Mouse (Mus musculus): Measurements from ENCODE around the gene Cyp4f39. TPM values are rescaled to one million over a fixed set of nuclear protein-coding genes. Genes with fewer than 3 reads are reported as not detected.

Cyp4f39 gene
- not detected for total RNA-seq (2021)

GRCm38 (mm10) chr17:32452482-32452881 is at the start of gene Cyp4f39:
Cyp4f39 (plus strand) TSS chr17:32452723.
- DNase-seq (ENCODE audit: extremely low spot score in 1 of 2, low spot score in 1 of 2) = no peak

DNA sequence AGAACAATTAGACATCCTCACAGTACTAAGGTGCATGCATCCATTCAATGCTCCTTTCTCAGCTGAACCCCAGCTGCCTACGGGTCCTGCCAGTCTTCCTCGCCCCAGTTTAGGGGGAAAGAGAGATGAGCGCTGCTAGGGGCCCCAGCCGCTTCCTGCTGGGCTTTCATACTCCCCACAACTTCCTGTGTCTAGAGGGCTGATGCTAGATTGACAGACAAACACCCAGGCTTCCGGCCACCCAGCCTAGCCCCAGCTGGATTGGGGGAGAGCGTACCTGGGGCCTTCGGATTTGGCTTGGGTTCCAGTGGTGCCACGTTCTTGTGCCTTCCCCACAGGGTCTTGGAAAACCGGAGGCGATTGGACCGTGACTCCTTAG is 49.8 kb upstream of the Cyp4f39 start:
- no peak for DNase-seq (ENCODE audit: extremely low spot score in 1 of 2, low spot score in 1 of 2)

DNA sequence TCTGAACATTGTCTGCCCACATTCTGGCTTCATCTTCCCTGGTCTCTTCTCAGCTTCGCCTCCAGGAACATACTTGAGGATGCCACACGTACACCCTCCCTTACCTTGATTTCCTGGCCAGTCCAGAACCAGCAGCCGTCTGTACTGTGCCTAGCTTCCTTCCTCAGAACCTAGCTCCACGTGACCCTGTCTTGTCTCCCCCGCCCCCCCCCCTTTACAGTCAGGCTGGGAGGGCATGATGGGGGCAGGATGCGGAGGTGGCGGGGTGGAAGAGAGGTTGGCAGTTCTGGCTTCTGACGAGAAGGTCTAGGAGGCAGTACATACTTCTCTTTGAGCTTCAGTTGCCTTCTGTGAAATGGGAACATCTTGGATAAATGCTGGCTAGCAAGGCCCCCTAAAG is 49.1 kb upstream of the Cyp4f39 start, which contains the start of gene Rasal3:
Gene Rasal3 (minus strand): TSS at position 167 of the 400 bp plus-strand sequence.
- no peak for DNase-seq (ENCODE audit: extremely low spot score in 1 of 2, low spot score in 1 of 2)

GRCm38 (mm10) chr17:32411898-32412297 is 40.6 kb upstream of the Cyp4f39 start:
- no peak for DNase-seq (ENCODE audit: extremely low spot score in 1 of 2, low spot score in 1 of 2)

DNA sequence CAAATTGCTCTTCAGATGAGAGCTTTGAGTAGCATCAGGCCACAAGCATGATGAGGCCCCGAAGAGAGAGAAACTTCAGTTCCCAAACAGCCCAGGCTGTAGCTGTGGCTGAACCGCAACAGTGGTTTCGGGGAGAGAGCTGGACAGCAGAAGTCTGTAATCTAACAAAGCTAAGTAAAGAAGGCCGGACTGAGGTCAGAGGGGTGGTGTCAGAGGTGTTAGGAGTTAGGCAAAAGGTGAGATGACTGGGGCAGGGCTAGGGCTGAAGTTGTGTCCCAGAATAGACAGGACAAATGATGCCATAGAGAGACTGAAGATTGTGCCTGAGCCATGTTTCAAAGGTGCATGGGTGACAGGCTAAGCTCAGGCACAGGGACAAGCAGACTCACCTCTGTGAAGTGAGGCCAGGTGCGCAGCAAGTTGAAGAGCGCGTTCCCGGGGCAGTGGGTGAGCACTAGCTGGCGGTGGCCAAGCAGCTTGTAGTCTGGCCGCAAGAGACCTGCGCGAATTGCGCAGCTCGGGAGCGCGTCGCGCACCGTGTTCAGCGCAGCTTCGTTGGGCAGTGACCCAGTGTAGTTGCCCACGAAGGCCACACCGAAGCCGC is 37.0 kb upstream of the Cyp4f39 start:
- no peak for DNase-seq (ENCODE audit: extremely low spot score in 1 of 2, low spot score in 1 of 2)

DNA sequence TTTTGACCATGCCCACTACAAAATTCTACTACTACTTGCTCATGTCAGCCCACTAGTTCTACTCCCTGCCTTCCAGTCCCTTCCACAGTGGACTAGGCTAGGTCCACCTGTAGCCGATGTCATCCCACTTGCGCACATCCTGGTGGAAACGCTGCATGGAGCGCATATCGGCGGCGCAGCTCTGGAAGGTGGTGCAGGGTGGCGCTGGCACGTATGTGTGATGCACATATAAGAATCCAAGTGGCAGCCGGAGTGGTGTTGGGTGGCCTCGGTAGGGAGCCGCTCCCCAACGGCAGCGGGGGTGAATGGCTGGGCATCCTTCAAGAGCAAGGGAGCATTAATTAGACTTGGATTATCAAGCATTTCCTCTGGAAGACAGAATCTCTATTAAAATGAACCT is 35.8 kb upstream of the Cyp4f39 start:
- no peak for DNase-seq (ENCODE audit: extremely low spot score in 1 of 2, low spot score in 1 of 2)

- DNase-seq (ENCODE audit: extremely low spot score in 1 of 2, low spot score in 1 of 2) = no peak
Measured at GRCm38 (mm10) chr17:32419989-32420388, 32.5 kb upstream of the Cyp4f39 start.

- DNase-seq (ENCODE audit: extremely low spot score in 1 of 2, low spot score in 1 of 2) = no peak
Measured at GRCm38 (mm10) chr17:32420781-32421180, 31.7 kb upstream of the Cyp4f39 start.

DNA sequence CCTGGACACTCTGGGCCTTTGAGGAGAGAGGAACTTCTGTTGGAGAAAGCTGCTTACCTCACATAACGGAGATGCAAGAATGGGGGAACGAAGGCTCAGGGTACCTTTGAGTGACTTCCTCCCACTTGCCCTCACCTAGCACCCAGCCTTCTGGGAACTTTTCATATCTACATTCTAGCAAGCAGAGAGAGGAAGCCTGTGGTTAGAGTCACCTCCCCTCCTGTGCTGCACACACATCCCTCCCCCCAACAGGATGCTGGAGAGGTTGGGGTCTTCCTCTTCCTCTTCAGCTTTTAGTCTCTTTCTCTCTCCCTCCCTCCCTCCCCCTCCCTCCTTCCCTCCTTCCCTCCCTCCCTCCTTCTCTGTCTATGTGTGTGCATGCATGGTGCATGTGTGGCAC is 28.5 kb upstream of the Cyp4f39 start, which contains the start of gene Pglyrp2:
Gene Pglyrp2 (minus strand): TSS at position 134 of the 400 bp plus-strand sequence.
- no peak for DNase-seq (ENCODE audit: extremely low spot score in 1 of 2, low spot score in 1 of 2)

GRCm38 (mm10) chr17:32426610-32427009 is 25.9 kb upstream of the Cyp4f39 start:
- DNase-seq (ENCODE audit: extremely low spot score in 1 of 2, low spot score in 1 of 2) = no peak

DNA sequence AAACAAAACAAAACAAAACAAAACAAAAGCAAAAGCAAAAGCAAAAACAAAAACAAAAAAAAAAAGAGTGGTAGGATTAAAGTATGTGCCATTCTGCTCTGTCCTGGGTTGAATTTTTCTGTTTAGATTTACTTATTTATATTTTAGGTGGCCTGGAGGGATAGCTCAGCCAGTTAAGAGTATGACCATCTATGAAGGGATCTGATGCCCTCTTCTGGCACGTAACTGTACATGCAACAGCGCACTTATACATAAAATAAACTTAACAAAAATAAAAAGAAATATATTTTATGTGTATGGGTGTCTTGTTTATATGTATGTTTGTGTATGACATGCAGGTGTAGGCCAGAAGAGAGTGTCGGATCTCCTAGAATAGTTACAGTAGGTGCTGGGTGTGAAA is 20.6 kb upstream of the Cyp4f39 start:
- DNase-seq (ENCODE audit: extremely low spot score in 1 of 2, low spot score in 1 of 2) = no peak

DNA sequence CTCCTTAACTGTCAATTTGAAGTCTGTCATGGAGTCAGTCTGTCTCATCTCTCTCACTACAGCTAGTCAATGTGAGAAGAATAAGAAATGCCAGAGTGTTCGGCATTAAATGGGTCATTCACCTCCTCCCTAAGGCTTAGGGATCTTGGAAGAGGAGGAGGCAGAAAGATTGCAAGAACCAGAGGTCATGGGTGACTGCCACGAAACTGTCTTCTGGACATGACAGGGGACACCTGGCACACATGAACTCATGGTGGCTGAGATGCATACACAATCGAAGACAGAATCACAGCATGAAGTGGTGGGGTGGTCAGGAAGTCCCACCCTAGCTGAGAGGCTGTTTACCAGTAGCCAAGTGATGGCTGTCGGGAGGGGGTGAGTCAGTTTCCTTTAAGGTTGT is 18.2 kb upstream of the Cyp4f39 start:
- no peak for DNase-seq (ENCODE audit: extremely low spot score in 1 of 2, low spot score in 1 of 2)

DNA sequence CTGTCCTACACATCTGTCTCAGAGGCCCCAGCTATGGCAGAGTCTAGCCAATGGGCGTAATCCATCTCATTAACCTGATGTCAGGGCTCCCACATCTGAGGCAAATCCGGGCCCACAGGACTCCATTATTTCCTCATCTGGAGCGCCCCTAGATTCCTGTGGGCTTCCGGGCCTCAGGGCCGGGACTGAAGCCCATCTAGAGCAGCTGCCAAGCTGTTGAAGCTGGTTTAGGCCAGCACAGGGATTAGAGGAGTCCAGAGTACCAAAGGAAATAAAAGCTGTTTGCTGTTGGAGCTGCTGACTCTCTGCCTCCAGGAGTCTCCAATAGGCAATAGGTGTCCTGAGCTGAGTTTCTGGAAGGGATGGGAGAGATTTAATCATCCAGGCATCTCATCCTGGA is 17.4 kb upstream of the Cyp4f39 start:
- DNase-seq (ENCODE audit: extremely low spot score in 1 of 2, low spot score in 1 of 2) = no peak

GRCm38 (mm10) chr17:32437106-32437505 is 15.4 kb upstream of the Cyp4f39 start:
- no peak for DNase-seq (ENCODE audit: extremely low spot score in 1 of 2, low spot score in 1 of 2)

GRCm38 (mm10) chr17:32443245-32443644 is 9.3 kb upstream of the Cyp4f39 start:
- no peak for DNase-seq (ENCODE audit: extremely low spot score in 1 of 2, low spot score in 1 of 2)

DNA sequence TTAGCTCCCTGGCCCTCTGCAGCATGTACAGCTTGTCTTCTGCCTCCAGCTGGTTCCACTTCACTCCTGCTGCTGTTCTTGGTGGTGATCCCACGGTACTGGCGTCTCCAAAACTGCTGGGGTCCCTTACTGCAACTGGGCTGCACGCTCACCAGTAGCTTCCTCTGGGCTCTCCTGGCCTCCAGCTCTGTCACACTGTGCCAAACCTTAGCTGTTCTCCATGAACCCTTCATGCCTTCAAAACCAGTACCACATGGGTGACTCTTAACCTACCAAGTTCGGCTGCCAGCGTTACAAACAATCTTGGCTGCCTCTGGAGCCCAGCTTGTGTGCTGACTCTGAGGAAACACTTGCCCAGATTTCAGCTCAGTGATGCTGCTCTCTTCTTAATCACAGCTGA is 7.5 kb upstream of the Cyp4f39 start:
- DNase-seq (ENCODE audit: extremely low spot score in 1 of 2, low spot score in 1 of 2) = no peak

- no peak for DNase-seq (ENCODE audit: extremely low spot score in 1 of 2, low spot score in 1 of 2)
Measured at GRCm38 (mm10) chr17:32447195-32447594, 5.3 kb upstream of the Cyp4f39 start.

- no peak for DNase-seq (ENCODE audit: extremely low spot score in 1 of 2, low spot score in 1 of 2)
Measured at GRCm38 (mm10) chr17:32449042-32449441, 3.5 kb upstream of the Cyp4f39 start.

DNA sequence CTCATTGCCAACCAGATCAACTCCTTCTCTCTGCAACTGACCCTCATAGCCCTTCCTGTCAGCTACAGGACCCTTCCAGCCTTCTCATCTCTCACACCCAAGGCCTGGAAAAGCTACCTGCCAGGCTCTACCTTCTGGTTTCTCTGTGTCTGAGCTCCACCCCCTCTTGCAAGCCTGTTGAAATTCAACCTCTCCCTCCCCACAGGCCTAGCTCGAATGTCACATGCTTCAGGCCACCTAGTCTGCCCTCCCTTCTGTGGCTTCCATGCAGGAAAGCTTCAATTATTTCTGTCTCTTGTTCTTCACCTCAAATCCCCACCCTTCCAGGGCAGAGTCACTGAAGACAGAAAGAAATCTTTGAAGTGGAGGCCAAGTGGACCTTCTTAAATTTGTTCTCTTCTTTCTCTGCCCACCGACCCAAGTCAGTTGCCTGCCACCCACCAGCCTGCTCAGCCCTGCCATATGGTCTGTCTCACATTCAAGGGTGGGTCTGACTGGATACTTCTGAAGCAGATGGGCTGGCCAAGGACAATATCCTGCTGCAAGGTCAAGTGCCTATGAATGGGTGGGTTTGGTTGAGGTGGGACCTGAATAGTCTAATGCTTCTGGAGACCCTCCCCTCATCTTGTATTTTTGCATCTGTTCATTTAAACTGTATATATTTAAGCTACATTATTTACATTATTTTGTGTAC is 1.5 kb upstream of the Cyp4f39 start:
- no peak for DNase-seq (ENCODE audit: extremely low spot score in 1 of 2, low spot score in 1 of 2)

DNA sequence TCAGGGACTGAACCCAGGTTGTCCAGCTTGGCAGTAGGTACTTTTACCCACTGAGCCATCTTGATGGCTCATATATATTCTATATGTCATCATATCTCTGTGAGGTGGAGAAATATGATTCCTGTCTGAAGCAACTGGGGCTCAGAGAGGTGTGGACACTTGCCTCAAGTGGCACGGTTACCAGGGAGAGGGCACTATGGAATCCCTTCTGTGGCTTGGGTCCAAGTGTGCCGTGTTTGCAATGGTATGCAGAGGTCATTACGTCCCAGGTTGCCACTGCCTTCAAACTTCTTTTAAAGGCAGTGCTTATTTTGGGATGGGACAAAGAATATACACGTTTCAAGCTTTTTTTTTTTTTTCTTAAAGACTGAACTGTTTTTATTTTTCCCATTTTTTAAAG is 1.7 kb downstream of the Cyp4f39 start:
- DNase-seq (ENCODE audit: extremely low spot score in 1 of 2, low spot score in 1 of 2) = no peak

DNA sequence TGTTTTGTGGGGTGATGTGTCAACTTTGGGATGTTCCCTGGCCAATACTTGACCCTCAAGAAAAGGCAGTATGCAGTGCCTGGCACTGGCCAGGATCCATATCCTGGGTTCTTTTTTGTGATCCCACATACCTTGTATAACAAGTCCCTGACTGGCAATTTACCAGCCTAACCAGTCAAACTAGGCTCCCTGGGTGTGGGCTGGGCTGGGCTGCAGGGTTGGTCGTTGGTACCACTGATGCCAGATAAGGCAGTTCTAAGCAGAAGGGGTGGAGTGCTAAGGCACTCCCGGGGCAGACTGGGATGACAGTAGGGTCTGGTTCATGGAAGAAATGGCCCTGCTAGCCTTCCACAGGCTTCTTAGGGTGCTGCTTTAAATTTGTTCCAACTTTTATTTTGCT is 2.5 kb downstream of the Cyp4f39 start:
- no peak for DNase-seq (ENCODE audit: extremely low spot score in 1 of 2, low spot score in 1 of 2)

- DNase-seq (ENCODE audit: extremely low spot score in 1 of 2, low spot score in 1 of 2) = no peak
Measured at GRCm38 (mm10) chr17:32468494-32468893, 16.0 kb downstream of the Cyp4f39 start.
